Mouse (Mus musculus) olfactory bulb, adult 2 months (tissue): ENCODE data around the gene Xrcc3.

ENCODE experiments used
- CTCF ChIP-seq: fragments of 200-500 bp; IDR thresholded peaks from 2 replicates; pipeline ENCODE4 v1.5.1; 2012; ENCODE audit warnings: low read depth, mild to moderate bottlenecking, low read length, moderate library complexity; ENCODE audit not compliant: insufficient read depth
- POLR2A ChIP-seq: fragments of 200-500 bp; IDR thresholded peaks from 2 replicates; pipeline ENCODE4 v1.6.1; 2012; ENCODE audit warnings: mild to moderate bottlenecking, low read depth, low read length, moderate library complexity; ENCODE audit not compliant: insufficient read depth

GRCm38 (mm10) chr12:111846815-111847214 is 33.1 kb upstream of the Xrcc3 start:
- TF ChIP-seq CTCF (no peak), POLR2A (no peak)
